Mouse (Mus musculus): Measurements from ENCODE around the gene Itpkc.

DNA sequence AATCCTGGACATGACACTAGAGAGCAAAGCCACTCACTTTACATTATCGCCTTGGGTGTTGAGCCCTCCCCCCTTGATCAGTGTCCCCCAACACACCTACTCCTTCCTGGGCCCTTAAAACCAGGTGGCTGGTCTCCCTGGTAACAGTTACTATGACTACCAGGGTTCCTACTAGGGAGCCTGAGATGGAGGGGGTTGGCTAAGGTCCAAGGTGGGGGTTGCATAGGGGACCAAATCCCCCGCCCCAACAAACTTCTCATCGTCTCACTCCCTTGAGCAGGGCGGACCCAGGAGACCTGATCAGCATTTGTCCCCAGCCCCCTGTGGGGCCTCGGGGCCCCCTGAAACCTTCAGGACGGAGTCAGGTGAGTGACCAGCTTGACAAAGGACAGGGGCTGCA is 33.4 kb upstream of the Itpkc start:
- TF ChIP-seq POLR2A (IDR thresholded peaks at IDR 0.05; ENCODE audit: borderline replicate concordance, insufficient read depth, low read length) (no peak), CTCF (IDR thresholded peaks at IDR 0.05; ENCODE audit: borderline replicate concordance, insufficient read depth, low read depth, low read length) (no peak)
